Mouse (Mus musculus) intestine, embryonic 14.5 days (tissue): ENCODE data around the gene Etl4. TPM values are rescaled to one million over a fixed set of nuclear protein-coding genes. Genes with fewer than 3 reads are reported as not detected.

Experiments used
- ATAC-seq: fragments of 200-750 bp; cut with Nextera tagmentation; replicated peaks from 2 replicates; pipeline ENCODE4 v1.8.0; 2017; ENCODE audit warnings: low read depth, moderate number of reproducible peaks, moderate TSS enrichment, moderate library complexity; ENCODE audit not compliant: low FRiP score, low TSS enrichment
- DNase-seq: peaks from one replicate; pipeline ENCODE4 v3.0.0-alpha.2; 2018; ENCODE audit warnings: low spot score
- H3K27ac ChIP-seq: fragments of 300-500 bp; sonication (generic); 2 replicates; pipeline ENCODE4 v1.5.1; 2014; ENCODE audit warnings: low read depth, mild to moderate bottlenecking, control low read depth
- H3K27me3 ChIP-seq: fragments of 300-500 bp; sonication (generic); replicated peaks from 2 replicates; pipeline ENCODE4 v1.6.1; 2014; ENCODE audit warnings: low read length, control low read depth; ENCODE audit not compliant: control insufficient read depth, insufficient read depth
- H3K36me3 ChIP-seq: fragments of 300-500 bp; sonication (generic); 2 replicates; pipeline ENCODE4 v1.6.1; 2014; ENCODE audit warnings: low read length, control low read depth; ENCODE audit not compliant: control insufficient read depth, insufficient read depth
- H3K4me1 ChIP-seq: fragments of 300-500 bp; sonication (generic); replicated peaks from 2 replicates; pipeline ENCODE4 v1.6.1; 2014; ENCODE audit warnings: low read length, control low read depth, mixed read lengths; ENCODE audit not compliant: control insufficient read depth, insufficient read depth
- H3K4me2 ChIP-seq: fragments of 300-500 bp; sonication (generic); 2 replicates; pipeline ENCODE4 v1.6.1; 2014; ENCODE audit warnings: low read length
- H3K4me3 ChIP-seq: fragments of 300-500 bp; sonication (generic); 2 replicates; pipeline ENCODE4 v1.5.1; 2014; ENCODE audit warnings: low read depth, low read length, control low read depth, mixed read lengths
- H3K9ac ChIP-seq: fragments of 300-500 bp; sonication (generic); 2 replicates; pipeline ENCODE4 v1.6.1; 2014; ENCODE audit warnings: mild to moderate bottlenecking, low read length
- H3K9me3 ChIP-seq: fragments of 300-500 bp; sonication (generic); 2 replicates; pipeline ENCODE4 v1.6.1; 2016; ENCODE audit warnings: low read length, control low read depth; ENCODE audit not compliant: control insufficient read depth
- WGBS: fragments of 180-500 bp; shearing (Covaris S2); extraction: QIAGEN DNeasy Blood & Tissue Kit; methylation state at CpG from one replicate; pipeline ENCODE4 v1.1.7; 2014; 5-methylcytosine and 5-hydroxymethylcytosine counted together
- polyA plus RNA-seq: library from polyadenylated mRNA; unstranded; fragments of >200 nt; fragmentation: Nextera tagmentation; extraction: Ambion mirVana; gene quantifications from 2 replicates; pipeline ENCODE4 v1.2.1, GENCODE M21; 2014

Etl4 gene
- polyA plus RNA-seq, 1 experiment from 2014 or later, result 47.8 TPM

GRCm38 (mm10) chr2:20759045-20759662 lies 849.6 kb downstream of the Etl4 start:
- Histone ChIP-seq H3K4me3 (no peak overlapping the region), H3K9ac (no peak overlapping the region), H3K27ac (0 out of 2 replicates have a peak overlapping the region, but pooled peaks have one; percentile 51), H3K9me3 (no peaks in the 10 kb centered on the region), H3K4me1 (no peaks in the 10 kb centered on the region), H3K36me3 (peaks cover 10% of the 10 kb centered on the region; the same call in 1 of the 2 replicates), H3K27me3 (no peaks in the 10 kb centered on the region), H3K4me2 (0 out of 2 replicates have a peak overlapping the region, but pooled peaks have one; percentile 13)
- peak; percentile 60 for DNase-seq
- 67% methylated on average over 7 of the region's 7 CpGs for WGBS
- peak; percentile 74; the same call in 1 of the 2 replicates for ATAC-seq

- DNase-seq (no peak), ATAC-seq (no peak)
- peaks cover 11% of the 10 kb centered on the region; the same call in 1 of the 2 replicates for H3K36me3 ChIP-seq
- H3K27me3 ChIP-seq, result no peaks in the 10 kb centered on the region
- H3K4me1 ChIP-seq, result no peaks in the 10 kb centered on the region
- no peaks in the 10 kb centered on the region for H3K9me3 ChIP-seq
- no peak overlapping the region for H3K4me2 ChIP-seq
- WGBS, result 80% methylated on average over 5 of the region's 5 CpGs
- no peak overlapping the region for H3K9ac ChIP-seq
- no peak overlapping the region for H3K27ac ChIP-seq
- H3K4me3 ChIP-seq, result no peak overlapping the region
Observed at GRCm38 (mm10) chr2:20761320-20761719, 851.7 kb downstream of the Etl4 start.

- Histone ChIP-seq H3K4me2 (no peak overlapping the region), H3K9ac (no peak overlapping the region), H3K4me3 (no peak overlapping the region), H3K9me3 (no peaks in the 10 kb centered on the region), H3K4me1 (no peaks in the 10 kb centered on the region), H3K27ac (no peak overlapping the region), H3K36me3 (peaks cover 16% of the 10 kb centered on the region; the same call in 1 of the 2 replicates), H3K27me3 (no peaks in the 10 kb centered on the region)
- no peak for ATAC-seq
- 94% methylated on average over 3 of the region's 3 CpGs for WGBS
- no peak for DNase-seq
Observed at GRCm38 (mm10) chr2:20761751-20762150, 852.2 kb downstream of the Etl4 start.

GRCm38 (mm10) chr2:20763511-20764212 lies 854.1 kb downstream of the Etl4 start:
- no peak overlapping the region for H3K4me3 ChIP-seq
- no peak overlapping the region for H3K9ac ChIP-seq
- H3K9me3 ChIP-seq, result no peaks in the 10 kb centered on the region
- no peaks in the 10 kb centered on the region for H3K4me1 ChIP-seq
- no peak overlapping the region for H3K4me2 ChIP-seq
- H3K36me3 ChIP-seq, result peaks cover 23% of the 10 kb centered on the region; the same call in 1 of the 2 replicates
- no peak for DNase-seq
- ATAC-seq, result no peak
- no peak overlapping the region for H3K27ac ChIP-seq
- H3K27me3 ChIP-seq, result no peaks in the 10 kb centered on the region
- WGBS, result 78% methylated on average over 4 of the region's 4 CpGs

GRCm38 (mm10) chr2:20764566-20765090 lies 855.0 kb downstream of the Etl4 start:
- ATAC-seq (no peak), DNase-seq (no peak)
- Histone ChIP-seq H3K9ac (no peak overlapping the region), H3K4me1 (no peaks in the 10 kb centered on the region), H3K4me3 (no peak overlapping the region), H3K27ac (no peak overlapping the region), H3K27me3 (no peaks in the 10 kb centered on the region), H3K4me2 (no peak overlapping the region), H3K9me3 (no peaks in the 10 kb centered on the region), H3K36me3 (peaks cover 28% of the 10 kb centered on the region)

- no peak overlapping the region for H3K4me3 ChIP-seq
- no peak for ATAC-seq
- H3K27me3 ChIP-seq, result no peaks in the 10 kb centered on the region
- WGBS, result 67% methylated on average over 5 of the region's 5 CpGs
- H3K9ac ChIP-seq, result no peak overlapping the region
- no peak for DNase-seq
- H3K36me3 ChIP-seq, result peaks cover 46% of the 10 kb centered on the region
- no peak overlapping the region for H3K27ac ChIP-seq
- no peaks in the 10 kb centered on the region for H3K4me1 ChIP-seq
- no peak overlapping the region for H3K4me2 ChIP-seq
- H3K9me3 ChIP-seq, result no peaks in the 10 kb centered on the region
Observed at GRCm38 (mm10) chr2:20768681-20769080, 859.1 kb downstream of the Etl4 start.

GRCm38 (mm10) chr2:20770171-20770570 lies 860.6 kb downstream of the Etl4 start:
- Histone ChIP-seq H3K36me3 (peaks cover 49% of the 10 kb centered on the region), H3K27me3 (no peaks in the 10 kb centered on the region), H3K4me2 (no peak overlapping the region), H3K9ac (no peak overlapping the region), H3K4me3 (no peak overlapping the region), H3K4me1 (no peaks in the 10 kb centered on the region), H3K27ac (no peak overlapping the region), H3K9me3 (no peaks in the 10 kb centered on the region)
- ATAC-seq (no peak), DNase-seq (no peak)

- no peak overlapping the region for H3K9ac ChIP-seq
- H3K4me3 ChIP-seq, result no peak overlapping the region
- DNase-seq, result peak; percentile 48
- no peaks in the 10 kb centered on the region for H3K4me1 ChIP-seq
- no peaks in the 10 kb centered on the region for H3K9me3 ChIP-seq
- H3K27me3 ChIP-seq, result no peaks in the 10 kb centered on the region
- H3K27ac ChIP-seq, result no peak overlapping the region
- no peak overlapping the region for H3K4me2 ChIP-seq
- WGBS, result 69% methylated on average over 2 of the region's 2 CpGs
- no peak for ATAC-seq
- H3K36me3 ChIP-seq, result peaks cover 40% of the 10 kb centered on the region
Observed at GRCm38 (mm10) chr2:20774462-20774861, 864.9 kb downstream of the Etl4 start.
